Mouse (Mus musculus) heart, postnatal 0 days (tissue): ENCODE data around the gene Fxyd3.

Experiments
- CTCF ChIP-seq: IDR thresholded peaks from 2 replicates; pipeline ENCODE4 v1.5.1; 2016; ENCODE audit warnings: antibody characterized with exemption, control low read depth, low read depth
- EP300 ChIP-seq: IDR thresholded peaks from 2 replicates; pipeline ENCODE4 v1.6.1; 2016; ENCODE audit warnings: antibody characterized with exemption, low read depth

DNA sequence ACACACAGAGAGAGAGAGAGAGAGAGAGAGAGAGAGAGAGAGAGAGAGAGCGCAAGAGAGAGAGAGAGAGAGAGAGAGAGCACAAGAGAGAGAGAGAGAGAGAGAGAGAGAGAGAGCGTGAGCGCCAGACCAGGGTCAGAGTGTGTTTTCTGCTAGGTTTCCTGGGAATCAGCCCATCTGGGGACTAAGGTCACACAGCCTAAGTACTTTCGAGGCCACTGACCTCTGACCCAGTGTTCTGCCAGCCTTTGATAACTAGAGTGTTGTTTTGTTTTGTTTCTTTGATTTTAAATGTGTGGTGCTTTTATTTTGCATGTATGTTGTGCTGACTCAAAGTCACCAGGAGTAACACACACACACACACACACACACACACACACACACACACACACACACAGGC is 20.6 kb downstream of the Fxyd3 start:
- no peak for TF ChIP-seq CTCF
- no peak for TF ChIP-seq EP300
